Mouse (Mus musculus) MEL (cell line): Measurements from ENCODE around the gene Ccm2.

ENCODE experiments used
- BHLHE40 ChIP-seq: IDR thresholded peaks from 2 replicates; pipeline ENCODE4 v1.6.1; 2012; ENCODE audit warnings: low read depth, mild to moderate bottlenecking, inconsistent platforms, low read length, improper control_type of control experiment, borderline replicate concordance
- CTCF ChIP-seq, 3 experiments: IDR thresholded peaks in 2 of 3; conservative IDR thresholded peaks in 1 of 3; 2 replicates each; pipeline ENCODE4 v1.5.1; 2011 to 2012; ENCODE audit warnings: low read length in 3 of 3, low read depth in 2 of 3, mild to moderate bottlenecking in 2 of 3, improper control_type of control experiment in 1 of 3, inconsistent platforms in 1 of 3, mixed read lengths in 1 of 3, moderate library complexity in 1 of 3; ENCODE audit not compliant: control insufficient read depth in 1 of 3, insufficient read depth in 1 of 3, poor library complexity in 1 of 3, severe bottlenecking in 1 of 3
- EP300 ChIP-seq, 2 experiments: IDR thresholded peaks; 2 replicates each; pipeline ENCODE4 v1.6.1; 2011; ENCODE audit warnings: improper control_type of control experiment in 2 of 2, low read length in 2 of 2, low read depth in 1 of 2, mild to moderate bottlenecking in 1 of 2
- ETS1 ChIP-seq: IDR thresholded peaks from 2 replicates; pipeline ENCODE4 v1.6.1; 2012; ENCODE audit warnings: low read depth, mild to moderate bottlenecking, inconsistent platforms, low read length, improper control_type of control experiment, moderate library complexity
- MEF2A ChIP-seq: IDR thresholded peaks from 2 replicates; pipeline ENCODE4 v1.6.1; 2014; ENCODE audit warnings: low read depth, mild to moderate bottlenecking, inconsistent platforms, low read length, improper control_type of control experiment; ENCODE audit not compliant: poor library complexity, insufficient replicate concordance, severe bottlenecking; ENCODE audit errors: extremely low read depth
- POLR2AphosphoS5 ChIP-seq: IDR thresholded peaks from 2 replicates; pipeline ENCODE4 v1.6.1; 2012; ENCODE audit warnings: low read depth, borderline replicate concordance, mild to moderate bottlenecking, inconsistent platforms, low read length, moderate library complexity, mixed read lengths
- TAL1 ChIP-seq: IDR thresholded peaks from 2 replicates; pipeline ENCODE4 v1.6.1; 2012; ENCODE audit warnings: mild to moderate bottlenecking, inconsistent platforms, low read length, moderate library complexity, mixed read lengths
- TCF12 ChIP-seq: IDR thresholded peaks from 2 replicates; pipeline ENCODE4 v1.6.1; 2014; ENCODE audit warnings: low read depth, mild to moderate bottlenecking, inconsistent platforms, low read length, improper control_type of control experiment, moderate library complexity
- USF2 ChIP-seq, 2 experiments: IDR thresholded peaks; 2 replicates each; pipeline ENCODE4 v1.6.1; 2011 to 2012; ENCODE audit warnings: improper control_type of control experiment in 2 of 2, low read length in 2 of 2, borderline replicate concordance in 1 of 2, inconsistent platforms in 1 of 2, low read depth in 1 of 2, mild to moderate bottlenecking in 1 of 2; ENCODE audit not compliant: insufficient read depth in 1 of 2
- ZC3H11A ChIP-seq: IDR thresholded peaks from 2 replicates; pipeline ENCODE4 v1.6.1; 2012; ENCODE audit warnings: low read depth, mild to moderate bottlenecking, inconsistent platforms, low read length, improper control_type of control experiment

DNA sequence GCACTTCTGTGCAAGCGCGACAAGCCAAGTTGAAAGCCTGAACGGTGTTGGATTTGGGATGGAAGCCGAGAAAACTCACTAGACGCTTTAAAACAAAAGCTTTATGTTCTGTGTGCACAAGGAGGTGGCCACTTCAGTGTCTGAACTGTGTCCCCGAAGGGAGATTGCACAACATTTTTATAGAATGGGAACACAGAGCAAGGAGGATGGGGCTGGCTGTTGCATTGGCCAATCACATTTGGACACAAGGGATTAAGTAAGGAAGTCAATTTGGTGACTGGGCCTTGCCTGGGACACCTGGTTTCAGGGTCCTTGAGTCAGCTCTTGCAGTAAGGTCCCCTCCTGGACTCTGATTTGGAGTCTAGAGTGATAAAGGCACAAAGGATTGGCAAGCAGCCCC lies 42.0 kb upstream of the Ccm2 start:
- TF ChIP-seq CTCF (IDR thresholded peaks at IDR 0.05 in 2 of 3, conservative IDR thresholded peaks at IDR 0.05 in 1 of 3; ENCODE audit: control insufficient read depth in 1 of 3, insufficient read depth in 1 of 3, low read depth in 2 of 3, low read length in 3 of 3, poor library complexity in 1 of 3, severe bottlenecking in 1 of 3) (no peak), ETS1 (no peak), TCF12 (no peak), TAL1 (no peak), MEF2A (no peak), BHLHE40 (no peak), POLR2AphosphoS5 (no peak), USF2 (IDR thresholded peaks at IDR 0.05; ENCODE audit: borderline replicate concordance in 1 of 2, insufficient read depth in 1 of 2, low read depth in 1 of 2, low read length in 2 of 2) (no peak), EP300 (IDR thresholded peaks at IDR 0.05; ENCODE audit: low read depth in 1 of 2, low read length in 2 of 2) (no peak), ZC3H11A (no peak)
